Mouse (Mus musculus): ENCODE measurements around the gene Pid1. TPM values are rescaled to one million over a fixed set of nuclear protein-coding genes. Genes with fewer than 3 reads are reported as not detected.
"Not testable (repeated sequence)": the region's sequence is repeated elsewhere in the genome, so short reads cannot be mapped to it uniquely, and the experiment has no call there.

The Pid1 gene
- polyA plus RNA-seq, 1 experiment from 2014 or later: 15.8 TPM

- no peaks in the 10 kb centered on the region for H3K36me3 ChIP-seq (ENCODE audit: control insufficient read depth, insufficient read depth, low read length)
- no peak for DNase-seq (ENCODE audit: low spot score)
- no peaks in the 10 kb centered on the region for H3K27me3 ChIP-seq (ENCODE audit: control insufficient read depth, insufficient read depth, low read length)
- H3K9ac ChIP-seq (ENCODE audit: low read length): no peak overlapping the region
- H3K9me3 ChIP-seq (ENCODE audit: control insufficient read depth, low read length): no peaks in the 10 kb centered on the region
- H3K4me2 ChIP-seq (replicated peaks; ENCODE audit: low read depth): no peak overlapping the region
- no peaks in the 10 kb centered on the region for H3K4me1 ChIP-seq (replicated peaks; ENCODE audit: control insufficient read depth, insufficient read depth)
- TF ChIP-seq EP300 (optimal IDR thresholded peaks at IDR 0.05): no peak
- TF ChIP-seq CTCF (IDR thresholded peaks at IDR 0.05; ENCODE audit: low read depth): no peak
- H3K4me3 ChIP-seq (ENCODE audit: low read depth, low read length): no peak overlapping the region
- ATAC-seq (ENCODE audit: low FRiP score, low TSS enrichment): no peak
- H3K27ac ChIP-seq (replicated peaks): no peak overlapping the region
- 68% methylated on average over 2 of the region's 2 CpGs for WGBS
Measured at GRCm38 (mm10) chr1:84230431-84230830, 133.5 kb downstream of the Pid1 start.

GRCm38 (mm10) chr1:84225626-84226025 lies 138.4 kb downstream of the Pid1 start:
- no peak overlapping the region for H3K9ac ChIP-seq (ENCODE audit: low read length)
- TF ChIP-seq EP300 (optimal IDR thresholded peaks at IDR 0.05) (no peak), CTCF (IDR thresholded peaks at IDR 0.05; ENCODE audit: low read depth) (no peak)
- no peak overlapping the region for H3K4me2 ChIP-seq (replicated peaks; ENCODE audit: low read depth)
- no peaks in the 10 kb centered on the region for H3K36me3 ChIP-seq (ENCODE audit: control insufficient read depth, insufficient read depth, low read length)
- no peak overlapping the region for H3K27ac ChIP-seq (replicated peaks)
- H3K27me3 ChIP-seq (ENCODE audit: control insufficient read depth, insufficient read depth, low read length): no peaks in the 10 kb centered on the region
- no peaks in the 10 kb centered on the region for H3K9me3 ChIP-seq (ENCODE audit: control insufficient read depth, low read length)
- ATAC-seq (ENCODE audit: low FRiP score, low TSS enrichment): no peak
- WGBS: 85% methylated on average over 7 of the region's 7 CpGs
- no peak overlapping the region for H3K4me3 ChIP-seq (ENCODE audit: low read depth, low read length)
- no peaks in the 10 kb centered on the region for H3K4me1 ChIP-seq (replicated peaks; ENCODE audit: control insufficient read depth, insufficient read depth)
- DNase-seq (ENCODE audit: low spot score): no peak

- no peak for ATAC-seq (ENCODE audit: low FRiP score, low TSS enrichment)
- H3K36me3 ChIP-seq (ENCODE audit: control insufficient read depth, insufficient read depth, low read length): no peaks in the 10 kb centered on the region
- WGBS: 69% methylated on average over 1 of the region's 1 CpGs
- H3K9ac ChIP-seq (ENCODE audit: low read length): no peak overlapping the region
- H3K4me2 ChIP-seq (replicated peaks; ENCODE audit: low read depth): no peak overlapping the region
- H3K4me1 ChIP-seq (replicated peaks; ENCODE audit: control insufficient read depth, insufficient read depth): no peaks in the 10 kb centered on the region
- no peak overlapping the region for H3K27ac ChIP-seq (replicated peaks)
- no peak for DNase-seq (ENCODE audit: low spot score)
- no peak for TF ChIP-seq EP300 (optimal IDR thresholded peaks at IDR 0.05)
- no peak for TF ChIP-seq CTCF (IDR thresholded peaks at IDR 0.05; ENCODE audit: low read depth)
- H3K9me3 ChIP-seq (ENCODE audit: control insufficient read depth, low read length): no peaks in the 10 kb centered on the region
- no peaks in the 10 kb centered on the region for H3K27me3 ChIP-seq (ENCODE audit: control insufficient read depth, insufficient read depth, low read length)
- no peak overlapping the region for H3K4me3 ChIP-seq (ENCODE audit: low read depth, low read length)
Measured at GRCm38 (mm10) chr1:84222051-84222450, 141.9 kb downstream of the Pid1 start.

DNA sequence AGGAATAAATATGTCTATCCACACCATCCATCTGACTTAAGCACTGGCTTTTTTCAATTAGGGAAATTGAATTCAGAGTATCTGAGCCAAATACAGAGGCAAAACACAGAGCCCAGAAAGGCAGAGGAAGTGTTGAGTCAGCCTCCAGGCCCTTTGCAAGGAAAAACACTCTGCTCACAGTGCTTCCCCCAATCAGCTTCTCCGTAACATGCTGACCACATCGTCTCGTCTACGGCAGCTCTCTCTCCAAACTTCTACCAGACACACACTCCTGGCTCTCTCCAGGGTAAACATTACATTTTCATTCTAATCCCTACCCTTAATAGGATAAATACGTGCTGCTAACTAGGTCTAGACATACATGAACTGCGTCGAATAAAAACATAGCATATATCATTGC lies 145.4 kb downstream of the Pid1 start:
- H3K9ac ChIP-seq (ENCODE audit: low read length): no peak overlapping the region
- H3K4me1 ChIP-seq (replicated peaks; ENCODE audit: control insufficient read depth, insufficient read depth): no peaks in the 10 kb centered on the region
- H3K27me3 ChIP-seq (ENCODE audit: control insufficient read depth, insufficient read depth, low read length): no peaks in the 10 kb centered on the region
- TF ChIP-seq EP300 (optimal IDR thresholded peaks at IDR 0.05): no peak
- no peak for TF ChIP-seq CTCF (IDR thresholded peaks at IDR 0.05; ENCODE audit: low read depth)
- no peak overlapping the region for H3K4me2 ChIP-seq (replicated peaks; ENCODE audit: low read depth)
- ATAC-seq (ENCODE audit: low FRiP score, low TSS enrichment) (peak; percentile 51; the same call in 1 of the 2 replicates), DNase-seq (ENCODE audit: low spot score) (no peak)
- WGBS: 23% methylated on average over 7 of the region's 7 CpGs
- H3K27ac ChIP-seq (replicated peaks): no peak overlapping the region
- no peak overlapping the region for H3K4me3 ChIP-seq (ENCODE audit: low read depth, low read length)
- H3K9me3 ChIP-seq (ENCODE audit: control insufficient read depth, low read length): no peaks in the 10 kb centered on the region
- no peaks in the 10 kb centered on the region for H3K36me3 ChIP-seq (ENCODE audit: control insufficient read depth, insufficient read depth, low read length)

DNA sequence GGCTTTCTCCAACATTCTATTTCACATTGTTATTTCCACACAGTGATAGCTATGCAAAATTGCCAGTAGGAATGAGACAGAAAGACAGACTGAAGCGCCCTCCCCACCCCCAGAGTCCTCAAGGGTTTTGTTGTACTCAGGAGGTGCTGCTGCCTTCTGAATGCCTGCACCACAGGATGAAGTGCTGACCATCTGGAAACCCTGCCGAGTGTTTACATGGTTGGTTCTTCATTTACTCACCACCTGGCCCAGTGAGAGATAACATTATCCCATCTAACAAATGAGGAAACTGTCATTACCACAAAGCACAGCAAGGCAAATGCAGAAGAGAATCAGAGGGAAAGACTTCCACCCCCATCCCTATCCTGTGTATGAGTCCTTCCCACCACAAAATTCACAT lies 146.2 kb downstream of the Pid1 start:
- TF ChIP-seq CTCF (IDR thresholded peaks at IDR 0.05; ENCODE audit: low read depth): no peak
- no peak for TF ChIP-seq EP300 (optimal IDR thresholded peaks at IDR 0.05)
- Histone ChIP-seq H3K9ac (ENCODE audit: low read length) (no peak overlapping the region), H3K4me3 (ENCODE audit: low read depth, low read length) (no peak overlapping the region), H3K27ac (replicated peaks) (no peak overlapping the region), H3K27me3 (ENCODE audit: control insufficient read depth, insufficient read depth, low read length) (no peaks in the 10 kb centered on the region), H3K4me1 (replicated peaks; ENCODE audit: control insufficient read depth, insufficient read depth) (no peaks in the 10 kb centered on the region), H3K4me2 (replicated peaks; ENCODE audit: low read depth) (no peak overlapping the region), H3K36me3 (ENCODE audit: control insufficient read depth, insufficient read depth, low read length) (no peaks in the 10 kb centered on the region), H3K9me3 (ENCODE audit: control insufficient read depth, low read length) (no peaks in the 10 kb centered on the region)
- 31% methylated on average over 2 of the region's 2 CpGs for WGBS
- no peak for DNase-seq (ENCODE audit: low spot score)
- ATAC-seq (ENCODE audit: low FRiP score, low TSS enrichment): no peak

DNA sequence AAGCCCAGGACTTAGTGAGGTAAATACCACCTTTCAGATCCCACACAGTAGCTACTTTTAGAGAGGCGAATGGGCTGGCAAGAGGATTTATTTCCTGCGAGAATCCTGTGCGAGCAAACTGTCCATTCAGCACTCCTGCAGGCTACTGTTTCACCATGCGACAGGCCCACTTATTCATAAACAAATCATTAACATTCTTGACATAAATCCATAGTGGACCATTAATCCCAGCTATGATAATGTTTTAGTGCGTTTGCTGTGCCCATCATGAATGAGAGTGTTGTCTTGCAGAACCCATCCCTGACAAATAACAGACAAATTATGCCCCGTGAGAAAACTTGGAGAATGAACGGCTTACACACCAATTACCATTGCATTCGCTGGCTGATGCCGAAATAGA lies 152.5 kb downstream of the Pid1 start:
- no peak overlapping the region for H3K4me3 ChIP-seq (ENCODE audit: low read depth, low read length)
- no peak overlapping the region for H3K4me2 ChIP-seq (replicated peaks; ENCODE audit: low read depth)
- H3K9ac ChIP-seq (ENCODE audit: low read length): no peak overlapping the region
- H3K4me1 ChIP-seq (replicated peaks; ENCODE audit: control insufficient read depth, insufficient read depth): no peaks in the 10 kb centered on the region
- DNase-seq (ENCODE audit: low spot score): no peak
- TF ChIP-seq EP300 (optimal IDR thresholded peaks at IDR 0.05) (no peak), CTCF (IDR thresholded peaks at IDR 0.05; ENCODE audit: low read depth) (no peak)
- 47% methylated on average over 9 of the region's 9 CpGs for WGBS
- no peaks in the 10 kb centered on the region for H3K9me3 ChIP-seq (ENCODE audit: control insufficient read depth, low read length)
- no peak for ATAC-seq (ENCODE audit: low FRiP score, low TSS enrichment)
- H3K27me3 ChIP-seq (ENCODE audit: control insufficient read depth, insufficient read depth, low read length): no peaks in the 10 kb centered on the region
- H3K27ac ChIP-seq (replicated peaks): no peak overlapping the region
- H3K36me3 ChIP-seq (ENCODE audit: control insufficient read depth, insufficient read depth, low read length): no peaks in the 10 kb centered on the region

GRCm38 (mm10) chr1:84205746-84206145 lies 158.2 kb downstream of the Pid1 start:
- not testable (repeated sequence) for H3K27me3 ChIP-seq (ENCODE audit: control insufficient read depth, insufficient read depth, low read length); ATAC-seq (ENCODE audit: low FRiP score, low TSS enrichment); H3K27ac ChIP-seq (replicated peaks); H3K9me3 ChIP-seq (ENCODE audit: control insufficient read depth, low read length); H3K4me3 ChIP-seq (ENCODE audit: low read depth, low read length); H3K9ac ChIP-seq (ENCODE audit: low read length); H3K4me1 ChIP-seq (replicated peaks; ENCODE audit: control insufficient read depth, insufficient read depth); H3K4me2 ChIP-seq (replicated peaks; ENCODE audit: low read depth); H3K36me3 ChIP-seq (ENCODE audit: control insufficient read depth, insufficient read depth, low read length); DNase-seq (ENCODE audit: low spot score)
- WGBS: 90% methylated on average over 3 of the region's 3 CpGs

All from stomach, postnatal 0 days (tissue).